Mouse (Mus musculus): ENCODE measurements around the gene Ldb1. TPM values are rescaled to one million over a fixed set of nuclear protein-coding genes. Genes with fewer than 3 reads are reported as not detected.
A peak's percentile ranks its signal among the peaks of the same experiment; 100 is the strongest.

Gene Ldb1
- total RNA-seq, 2 experiments from 2014 or later = 104 to 105 TPM

DNA sequence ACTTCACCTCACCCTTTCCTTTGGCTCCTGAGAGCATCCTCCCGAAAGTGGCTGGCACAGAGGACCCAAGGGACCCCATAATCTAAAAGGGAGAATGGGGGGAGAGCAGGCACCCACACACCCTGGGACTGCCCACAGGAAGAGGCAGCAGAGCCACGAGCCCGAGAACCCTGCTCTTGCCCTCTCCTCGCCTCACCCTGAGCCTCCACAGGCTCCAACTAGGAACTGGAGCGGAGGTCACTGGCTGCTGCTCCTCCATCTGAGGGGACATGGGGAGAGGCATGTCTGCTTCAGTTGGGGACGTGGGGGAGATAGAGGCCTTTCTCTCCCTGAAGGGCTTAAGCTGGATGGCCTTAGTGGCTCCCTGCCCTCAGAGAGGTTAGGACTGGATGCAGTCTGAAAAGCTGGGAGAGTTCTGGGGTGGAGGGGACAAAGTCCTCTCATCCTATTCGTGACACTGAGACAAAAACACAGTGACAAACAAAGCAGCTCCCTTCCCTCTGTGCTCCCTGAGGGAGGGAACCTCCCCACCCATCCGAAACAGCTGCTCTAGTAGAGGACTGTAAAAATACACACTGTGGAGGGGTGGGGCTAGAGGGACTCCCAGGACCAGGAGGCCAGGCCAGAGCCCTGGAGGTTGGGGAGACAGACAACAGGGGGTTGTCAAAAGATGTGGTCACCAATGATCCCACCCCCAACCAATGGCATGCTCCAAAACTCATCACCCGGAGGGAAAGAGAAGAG, 13.2 kb downstream of the Ldb1 start:
- DNase-seq (ENCODE audit: low spot score in 2 of 2) = no peak
- intact Hi-C loops (cut with DNase I) = no loop called here

DNA sequence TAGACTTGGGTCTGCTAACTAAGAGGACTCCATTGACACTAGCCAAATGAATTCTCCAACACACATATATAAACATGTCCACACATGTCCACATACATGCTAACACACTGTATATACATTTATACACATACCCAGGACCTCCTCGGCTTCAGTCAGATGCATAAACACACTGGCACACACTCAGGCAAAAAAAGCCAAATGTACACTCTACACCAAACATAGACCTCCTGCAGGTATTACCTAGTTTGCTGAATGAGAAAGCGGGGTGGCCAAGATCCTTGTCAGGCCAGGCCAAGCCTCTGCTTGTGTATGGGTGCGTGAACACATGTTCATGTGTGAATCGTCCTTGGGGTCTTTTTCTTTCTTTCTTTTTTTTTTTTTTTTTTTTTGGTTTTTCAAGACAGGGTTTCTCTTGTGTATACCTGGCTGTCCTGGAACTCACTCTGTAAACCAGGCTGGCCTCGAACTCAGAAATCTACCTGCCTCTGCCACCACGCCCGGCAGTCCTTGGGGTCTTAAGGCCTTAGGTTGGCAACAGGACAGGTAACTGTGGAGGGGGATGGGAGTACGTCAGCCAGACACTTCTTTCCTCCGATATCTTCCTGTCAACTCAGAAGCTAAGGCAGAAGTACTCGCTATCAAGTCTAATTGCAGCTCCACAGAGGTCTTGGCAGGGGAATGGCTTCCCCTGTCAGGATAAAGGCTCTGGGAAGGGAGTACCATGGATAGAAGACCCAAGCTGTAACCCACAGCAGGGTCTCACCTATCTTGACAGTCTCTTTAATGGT, 14.6 kb downstream of the Ldb1 start:
- no peak for DNase-seq (ENCODE audit: low spot score in 2 of 2)
- intact Hi-C loops (cut with DNase I) = no loop called here

DNA sequence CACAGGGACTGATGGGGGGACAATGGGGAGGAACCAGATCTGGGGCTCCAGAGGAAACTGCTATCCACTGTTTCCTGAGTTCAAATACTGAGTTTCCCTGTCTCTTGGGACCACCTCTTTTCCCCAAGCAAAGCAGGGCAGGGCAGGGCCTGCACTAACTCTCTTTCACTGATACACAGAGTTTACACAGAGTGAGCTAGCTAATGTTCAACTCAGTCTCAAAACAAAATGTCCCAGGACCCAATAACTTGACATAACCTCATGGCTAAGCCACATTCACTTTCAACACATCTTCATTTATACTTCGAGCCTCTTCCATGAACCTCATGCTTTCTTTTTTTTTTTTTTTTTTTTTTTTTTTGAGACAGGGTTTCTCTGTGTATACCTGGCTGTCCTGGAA, 15.4 kb downstream of the Ldb1 start:
- no peak for DNase-seq (ENCODE audit: low spot score in 2 of 2)
- intact Hi-C loops (cut with DNase I) = no loop called here

- intact Hi-C loops (cut with DNase I) = no loop called here
Observed at GRCm38 (mm10) chr19:46028747-46029320, 16.2 kb downstream of the Ldb1 start.

GRCm38 (mm10) chr19:46026567-46026966, 18.4 kb downstream of the Ldb1 start:
- intact Hi-C loops (cut with DNase I) = no loop called here
- no peak for DNase-seq (ENCODE audit: low spot score in 2 of 2)

More at GRCm38 (mm10) chr19:46028747-46029320, 16.2 kb downstream of the Ldb1 start:
- no peak for DNase-seq (ENCODE audit: low spot score in 2 of 2)

GRCm38 (mm10) chr19:46024959-46025358, 20.1 kb downstream of the Ldb1 start:
- intact Hi-C loops (cut with DNase I) = no loop called here
- no peak for DNase-seq (ENCODE audit: low spot score in 2 of 2)

- DNase-seq (ENCODE audit: low spot score in 2 of 2) = no peak
- intact Hi-C loops (cut with DNase I) = loop anchor here (10.0 kb wide), 1 partner anchor 441 kb away; no protein-coding TSS in a partner anchor
Observed at GRCm38 (mm10) chr19:46016023-46016422, 29.0 kb downstream of the Ldb1 start.

DNA sequence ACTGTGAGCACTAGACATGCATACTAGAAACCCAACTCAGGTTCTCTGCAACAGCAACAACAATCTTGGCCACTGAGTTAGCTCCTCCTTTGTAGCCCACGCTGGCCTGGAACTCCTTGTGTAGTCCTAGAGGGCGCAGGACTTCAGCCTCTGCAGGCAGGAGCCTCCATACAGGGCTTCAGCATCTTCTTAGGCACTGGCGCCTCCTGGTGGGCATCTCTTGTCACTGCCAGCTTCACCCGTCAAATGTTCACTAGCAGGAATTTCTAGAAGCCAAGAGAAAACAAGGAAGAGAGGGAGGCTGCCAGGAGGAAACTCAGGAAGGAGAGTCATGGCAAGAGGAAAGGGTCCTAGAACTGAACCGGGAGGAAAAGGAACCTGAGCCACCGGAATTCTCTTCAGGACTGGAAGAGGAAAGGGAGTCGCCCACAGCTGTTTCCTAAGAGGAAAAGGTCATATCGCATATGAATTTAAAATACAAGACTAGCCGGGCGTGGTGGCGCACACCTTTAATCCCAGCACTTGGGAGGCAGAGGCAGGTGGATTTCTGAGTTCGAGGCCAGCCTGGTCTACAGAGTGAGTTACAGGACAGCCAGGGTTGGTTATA, 30.3 kb downstream of the Ldb1 start:
- intact Hi-C loops (cut with DNase I) = loop anchor here (2.0 to 10.0 kb wide), 3 partner anchors 202 to 440 kb away; no protein-coding TSS in a partner anchor
- DNase-seq (ENCODE audit: low spot score in 2 of 2) = peak; percentile 80 to 90

GRCm38 (mm10) chr19:46005680-46006079, 39.3 kb downstream of the Ldb1 start:
- intact Hi-C loops (cut with DNase I) = no loop called here
- DNase-seq (ENCODE audit: low spot score in 2 of 2) = no peak

- no peak for DNase-seq (ENCODE audit: low spot score in 2 of 2)
- intact Hi-C loops (cut with DNase I) = no loop called here
Observed at GRCm38 (mm10) chr19:46004814-46005466, 40.1 kb downstream of the Ldb1 start.

DNA sequence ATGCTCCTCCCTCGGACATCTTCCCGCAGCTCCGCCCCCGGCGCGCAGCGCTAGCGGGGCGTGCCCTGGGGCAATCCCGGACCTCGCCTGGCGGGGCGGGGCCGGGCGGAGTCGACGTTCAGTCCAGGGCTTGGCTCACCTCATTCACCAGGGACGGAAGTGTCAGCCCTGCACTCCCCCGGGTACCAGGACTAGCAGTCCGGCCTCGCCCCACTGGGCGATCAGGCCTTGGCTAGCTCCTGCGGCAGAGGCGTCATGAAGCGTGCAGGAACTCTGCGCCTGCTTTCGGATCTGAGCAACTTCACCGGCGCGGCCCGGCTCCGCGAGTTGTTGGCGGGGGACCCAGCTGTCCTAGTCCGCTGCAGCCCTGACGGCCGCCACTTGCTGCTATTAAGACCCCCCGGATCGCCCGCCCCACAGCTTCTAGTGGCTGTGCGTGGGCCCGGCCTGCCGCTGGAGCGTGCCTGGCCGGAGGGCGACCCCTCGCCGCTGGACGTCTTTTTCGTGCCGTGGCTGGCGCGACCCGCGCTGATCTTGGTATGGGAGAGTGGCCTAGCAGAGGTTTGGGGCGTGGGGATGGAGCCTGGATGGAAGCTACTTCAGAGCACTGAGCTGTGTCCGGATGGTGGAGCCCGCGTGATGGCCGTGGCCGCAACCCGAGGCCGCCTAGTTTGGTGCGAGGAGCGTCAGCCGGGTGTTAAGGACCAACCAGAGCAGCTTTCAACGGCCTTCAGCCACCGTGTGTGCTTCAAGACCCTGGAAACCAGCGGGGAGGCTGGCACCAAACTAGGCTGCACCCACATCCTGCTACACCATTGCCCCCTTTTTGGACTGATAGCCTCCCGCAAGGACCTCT, 41.4 kb downstream of the Ldb1 start, which contains the start of gene Hps6:
Hps6 (plus strand) TSS at position 138 of the 856 bp plus-strand sequence.
- intact Hi-C loops (cut with DNase I) = no loop called here
- DNase-seq (ENCODE audit: low spot score in 2 of 2) = peak; percentile 52 to 62

DNA sequence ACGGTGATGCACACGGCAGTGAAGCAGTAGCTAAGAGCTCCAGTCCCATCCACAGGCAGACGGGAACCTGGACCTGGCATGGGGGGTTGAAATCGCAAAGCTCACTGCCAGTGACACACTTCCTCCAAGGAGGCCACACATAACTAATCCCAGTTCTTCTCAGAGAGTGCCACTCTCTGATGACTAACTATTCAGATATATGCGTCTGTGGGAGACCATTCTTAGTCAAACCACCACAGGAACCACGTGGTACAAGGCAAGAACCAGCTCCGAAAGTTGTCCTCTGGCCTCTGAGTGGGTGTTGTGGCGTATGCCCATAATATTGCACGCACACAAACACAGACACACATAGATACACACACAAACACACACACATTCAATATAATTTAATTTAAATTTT, 42.7 kb downstream of the Ldb1 start:
- intact Hi-C loops (cut with DNase I) = no loop called here

GRCm38 (mm10) chr19:45999378-45999777, 45.6 kb downstream of the Ldb1 start:
- DNase-seq (ENCODE audit: low spot score in 2 of 2) = no peak
- intact Hi-C loops (cut with DNase I) = no loop called here

More for the DNA sequence above, 42.7 kb downstream of the Ldb1 start:
- no peak for DNase-seq (ENCODE audit: low spot score in 2 of 2)

- DNase-seq (ENCODE audit: low spot score in 2 of 2) = no peak
- intact Hi-C loops (cut with DNase I) = no loop called here
Observed at GRCm38 (mm10) chr19:45998694-45999217, 46.3 kb downstream of the Ldb1 start.

- intact Hi-C loops (cut with DNase I) = no loop called here
- peak; percentile 94 to 96 for DNase-seq (ENCODE audit: low spot score in 2 of 2)
Observed at GRCm38 (mm10) chr19:45997785-45998693, 47.0 kb downstream of the Ldb1 start, which contains the start of gene Armh3. Armh3 (minus strand) TSS chr19:45998488.

GRCm38 (mm10) chr19:45997365-45997764, 47.6 kb downstream of the Ldb1 start:
- intact Hi-C loops (cut with DNase I) = no loop called here
- DNase-seq (ENCODE audit: low spot score in 2 of 2) = no peak
